Mouse (Mus musculus): ENCODE measurements around the gene Arrdc1.
"Not testable (repeated sequence)": the region's sequence is repeated elsewhere in the genome, so short reads cannot be mapped to it uniquely, and the experiment has no call there.

The Arrdc1 gene

GRCm38 (mm10) chr2:24935057-24935796 lies at the start of gene Arrdc1:
TSS of gene Arrdc1 (minus strand) at chr2:24935252.
- DNase-seq (ENCODE audit: low spot score in 2 of 2), result peak; percentile 51 to 78

- DNase-seq (ENCODE audit: low spot score in 2 of 2), result no peak
Observed at GRCm38 (mm10) chr2:24976960-24977359, 41.9 kb upstream of the Arrdc1 start.

GRCm38 (mm10) chr2:24975704-24976297 lies 40.7 kb upstream of the Arrdc1 start, which contains the start of gene Pnpla7:
TSS of gene Pnpla7 (plus strand) at chr2:24976033.
- peak in 1 of 2 experiments; percentile 46 for DNase-seq (ENCODE audit: low spot score in 2 of 2)

- DNase-seq (ENCODE audit: low spot score in 2 of 2), result peak; percentile 88 to 96
Observed at GRCm38 (mm10) chr2:24974906-24975703, 40.1 kb upstream of the Arrdc1 start, which contains the start of gene Mrpl41. TSS of gene Mrpl41 (minus strand) at chr2:24975098.

- DNase-seq (ENCODE audit: low spot score in 2 of 2), result not testable (repeated sequence)
Observed at GRCm38 (mm10) chr2:24974452-24974851, 39.4 kb upstream of the Arrdc1 start.

DNA sequence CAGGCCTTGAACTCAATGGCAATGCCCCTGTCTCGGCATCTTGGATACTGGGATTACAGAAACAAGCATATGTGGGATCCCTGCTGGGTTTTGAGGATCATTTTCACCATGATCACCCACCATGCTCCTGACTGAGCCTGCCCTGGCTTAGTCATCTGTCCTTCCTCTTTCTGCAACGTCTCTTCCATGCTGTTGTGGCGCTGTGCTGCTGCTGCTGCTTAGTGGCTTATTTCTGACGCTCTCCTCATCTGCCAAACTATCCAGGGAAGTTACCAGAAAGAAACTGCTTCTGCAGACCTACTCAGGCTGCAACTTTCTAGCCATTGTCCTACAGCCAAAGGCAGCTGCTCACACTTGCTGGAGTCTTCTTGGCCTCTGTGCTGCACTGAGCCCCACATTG lies 35.3 kb upstream of the Arrdc1 start:
- no peak for DNase-seq (ENCODE audit: low spot score in 2 of 2)

- DNase-seq (ENCODE audit: low spot score in 2 of 2), result peak; percentile 70 to 89
Observed at GRCm38 (mm10) chr2:24962304-24963000, 27.4 kb upstream of the Arrdc1 start, which contains the start of gene Dph7. TSS of gene Dph7 (plus strand) at chr2:24962400.

- peak in 1 of 2 experiments; percentile 13 for DNase-seq (ENCODE audit: low spot score in 2 of 2)
Observed at GRCm38 (mm10) chr2:24960910-24961309, 25.9 kb upstream of the Arrdc1 start.

- no peak for DNase-seq (ENCODE audit: low spot score in 2 of 2)
Observed at GRCm38 (mm10) chr2:24952537-24953055, 17.5 kb upstream of the Arrdc1 start.

GRCm38 (mm10) chr2:24950189-24950535 lies 15.1 kb upstream of the Arrdc1 start:
- DNase-seq (ENCODE audit: low spot score in 2 of 2), result no peak

DNA sequence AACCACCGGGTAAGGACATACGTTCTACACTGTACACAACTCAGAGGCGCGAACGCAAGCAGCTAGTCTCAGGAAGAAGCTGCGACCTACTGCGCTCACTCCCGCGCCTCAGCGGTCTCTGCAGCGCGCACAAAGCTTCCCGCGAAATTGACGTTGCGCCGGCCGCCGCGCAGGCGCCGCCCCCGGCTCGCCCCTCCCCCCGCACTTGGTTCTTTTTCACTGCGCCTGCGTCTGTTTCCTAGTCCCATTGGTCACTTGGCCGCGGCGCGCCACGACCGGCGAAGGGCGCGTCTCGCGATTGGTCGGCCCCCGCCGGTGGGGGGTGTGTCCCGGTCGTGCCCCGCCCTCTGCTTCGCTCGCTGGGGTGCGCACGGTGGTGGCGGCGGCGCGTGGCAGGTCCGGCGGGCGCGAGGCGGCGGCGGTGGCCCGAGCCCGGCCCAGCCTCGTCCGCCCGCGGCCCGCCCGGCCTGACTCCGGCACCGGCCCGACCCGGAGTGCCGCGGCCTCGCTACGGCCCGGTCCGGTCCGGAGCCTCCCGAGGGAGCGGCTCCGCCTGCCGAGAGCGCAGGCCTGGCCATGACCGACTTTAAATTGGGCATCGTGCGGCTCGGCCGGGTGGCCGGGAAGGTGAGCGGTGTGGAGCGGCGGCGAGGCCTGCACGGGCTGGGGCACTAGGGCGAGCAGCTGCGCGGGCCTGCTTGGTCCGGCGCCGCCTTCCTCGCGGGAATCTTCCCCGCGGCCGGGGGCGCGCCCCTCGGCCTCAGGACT lies 14.6 kb upstream of the Arrdc1 start, which contains the start of gene Zmynd19:
TSS of gene Zmynd19 (plus strand) at position 372 of the 768 bp plus-strand sequence.
- DNase-seq (ENCODE audit: low spot score in 2 of 2), result peak; percentile 99

DNA sequence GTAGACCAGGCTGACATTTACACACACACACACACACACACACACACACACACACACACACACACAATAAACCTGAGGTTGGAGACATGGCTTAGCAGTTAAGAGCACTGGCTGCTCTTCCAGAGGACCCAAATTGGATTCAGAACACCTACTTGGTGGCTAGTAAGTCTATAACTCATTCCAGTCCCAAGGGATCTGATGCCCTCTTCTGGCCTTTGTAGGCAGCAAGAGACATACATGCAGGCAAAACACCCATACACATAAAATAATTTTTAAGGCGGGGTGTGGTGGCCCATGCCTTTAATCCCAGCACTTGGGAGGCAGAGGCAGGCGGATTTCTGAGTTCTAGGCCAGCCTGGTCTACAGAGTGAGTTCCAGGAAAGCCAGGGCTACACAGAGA lies 9.3 kb upstream of the Arrdc1 start:
- not testable (repeated sequence) for DNase-seq (ENCODE audit: low spot score in 2 of 2)

DNA sequence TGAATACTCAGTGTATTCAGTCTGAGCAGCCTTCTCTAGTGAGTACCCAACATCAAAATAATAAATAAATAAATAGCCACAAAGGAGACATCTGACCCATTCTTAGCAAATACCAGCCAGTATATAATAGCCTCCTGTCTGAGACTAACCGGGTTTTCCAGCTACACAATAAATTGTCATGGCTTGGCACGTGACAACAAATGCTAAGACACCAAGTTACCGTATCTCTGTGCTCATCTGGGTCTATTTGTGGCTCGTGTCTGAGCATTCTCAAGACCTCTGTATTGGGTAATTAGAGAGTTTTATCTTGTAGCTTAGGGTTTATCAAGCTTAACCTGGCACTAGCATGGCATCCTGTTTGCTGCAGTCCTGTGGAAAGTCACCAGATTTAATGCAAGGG lies 7.0 kb upstream of the Arrdc1 start:
- DNase-seq (ENCODE audit: low spot score in 2 of 2), result no peak

GRCm38 (mm10) chr2:24934441-24934963 lies 550 bp downstream of the Arrdc1 start:
- peak in 1 of 2 experiments; percentile 10 for DNase-seq (ENCODE audit: low spot score in 2 of 2)

GRCm38 (mm10) chr2:24929593-24929992 lies 5.5 kb downstream of the Arrdc1 start:
- DNase-seq (ENCODE audit: low spot score in 2 of 2), result no peak

- no peak for DNase-seq (ENCODE audit: low spot score in 2 of 2)
Observed at GRCm38 (mm10) chr2:24929119-24929518, 5.9 kb downstream of the Arrdc1 start.

- DNase-seq (ENCODE audit: low spot score in 2 of 2), result no peak
Observed at GRCm38 (mm10) chr2:24927810-24928479, 7.1 kb downstream of the Arrdc1 start.

DNA sequence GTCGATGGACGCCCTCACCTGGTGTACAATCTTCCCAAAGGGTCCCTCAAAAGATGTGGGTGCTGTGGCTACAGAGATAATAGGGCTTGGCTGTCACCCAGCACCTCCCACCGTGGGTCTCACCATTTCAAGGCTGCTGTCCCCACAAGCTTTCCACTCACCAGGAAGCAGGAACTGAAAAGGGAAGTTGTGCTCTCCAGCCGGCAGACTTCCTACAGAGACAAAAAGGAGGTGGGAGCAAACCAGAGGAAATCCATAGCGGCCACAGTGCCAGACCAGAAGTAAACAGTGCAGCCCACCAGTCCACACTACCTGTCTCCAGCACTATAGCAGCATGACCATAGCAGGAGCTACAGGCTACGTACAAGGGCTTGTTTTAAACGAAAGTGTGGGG lies 8.1 kb downstream of the Arrdc1 start:
- DNase-seq (ENCODE audit: low spot score in 2 of 2), result no peak

GRCm38 (mm10) chr2:24926345-24926964 lies 8.6 kb downstream of the Arrdc1 start:
- DNase-seq (ENCODE audit: low spot score in 2 of 2), result no peak
